Mouse (Mus musculus) intestine, embryonic 16.5 days (tissue): ENCODE data around the gene Trip6. TPM values are rescaled to one million over a fixed set of nuclear protein-coding genes. Genes with fewer than 3 reads are reported as not detected.

Experiments
- ATAC-seq: fragments of 200-750 bp; cut with Nextera tagmentation; 2 replicates; pipeline ENCODE4 v1.8.0; 2017; ENCODE audit warnings: moderate TSS enrichment, moderate library complexity
- H3K27ac ChIP-seq: fragments of 300-500 bp; sonication (generic); 2 replicates; pipeline ENCODE4 v1.5.1; 2014; ENCODE audit warnings: mild to moderate bottlenecking, low read length
- H3K27me3 ChIP-seq: fragments of 300-500 bp; sonication (generic); replicated peaks from 2 replicates; pipeline ENCODE4 v1.6.1; 2014; ENCODE audit warnings: low read length, control low read depth, mixed read lengths; ENCODE audit not compliant: control insufficient read depth, insufficient read depth
- H3K36me3 ChIP-seq: fragments of 300-500 bp; sonication (generic); 2 replicates; pipeline ENCODE4 v1.6.1; 2014; ENCODE audit warnings: low read length, control low read depth; ENCODE audit not compliant: control insufficient read depth, insufficient read depth
- H3K4me1 ChIP-seq: fragments of 300-500 bp; sonication (generic); 2 replicates; pipeline ENCODE4 v1.6.1; 2014; ENCODE audit warnings: low read length, control low read depth, mixed read lengths; ENCODE audit not compliant: control insufficient read depth, insufficient read depth
- H3K4me2 ChIP-seq: fragments of 300-500 bp; sonication (generic); 2 replicates; pipeline ENCODE4 v1.6.1; 2014; ENCODE audit warnings: low read depth, low read length, control low read depth
- H3K4me3 ChIP-seq: fragments of 300-500 bp; sonication (generic); 2 replicates; pipeline ENCODE4 v1.5.1; 2014; ENCODE audit warnings: mild to moderate bottlenecking, low read length
- H3K9ac ChIP-seq: fragments of 300-500 bp; sonication (generic); 2 replicates; pipeline ENCODE4 v1.6.1; 2014; ENCODE audit warnings: low read depth, low read length
- H3K9me3 ChIP-seq: fragments of 300-500 bp; sonication (generic); 2 replicates; pipeline ENCODE4 v1.6.1; 2016; ENCODE audit warnings: low read length, control low read depth; ENCODE audit not compliant: control insufficient read depth
- WGBS: fragments of 180-500 bp; shearing (Covaris S2); extraction: QIAGEN DNeasy Blood & Tissue Kit; methylation state at CpG from one replicate; pipeline ENCODE4 v1.1.7; 2014; 5-methylcytosine and 5-hydroxymethylcytosine counted together
- polyA plus RNA-seq: library from polyadenylated mRNA; unstranded; fragments of >200 nt; fragmentation: Nextera tagmentation; extraction: Ambion mirVana; gene quantifications from 2 replicates; pipeline ENCODE4 v1.2.1, GENCODE M21; 2015

The Trip6 gene
- polyA plus RNA-seq, 1 experiment from 2014 or later: 68.0 TPM

GRCm38 (mm10) chr5:137339290-137339979 lies 25.2 kb upstream of the Trip6 start:
- Histone ChIP-seq H3K4me1 (peaks cover 32% of the 10 kb centered on the region), H3K4me3 (peak overlapping the region; percentile 47), H3K27me3 (no peaks in the 10 kb centered on the region), H3K9me3 (no peaks in the 10 kb centered on the region), H3K9ac (peak overlapping the region; percentile 73), H3K36me3 (no peaks in the 10 kb centered on the region), H3K4me2 (peak overlapping the region; percentile 90), H3K27ac (peak overlapping the region; percentile 90)
- 12% methylated on average over 22 of the region's 22 CpGs for WGBS
- ATAC-seq: peak; percentile 35

GRCm38 (mm10) chr5:137338663-137339289 lies 24.6 kb upstream of the Trip6 start:
- peak overlapping the region; percentile 90 for H3K27ac ChIP-seq
- H3K9me3 ChIP-seq: no peaks in the 10 kb centered on the region
- peaks cover 32% of the 10 kb centered on the region for H3K4me1 ChIP-seq
- WGBS: 2% methylated on average over 11 of the region's 11 CpGs
- H3K36me3 ChIP-seq: no peaks in the 10 kb centered on the region
- peak; percentile 14 for ATAC-seq
- H3K9ac ChIP-seq: peak overlapping the region; percentile 73
- H3K27me3 ChIP-seq: no peaks in the 10 kb centered on the region
- peak overlapping the region; percentile 90 for H3K4me2 ChIP-seq
- H3K4me3 ChIP-seq: peak overlapping the region; percentile 47

DNA sequence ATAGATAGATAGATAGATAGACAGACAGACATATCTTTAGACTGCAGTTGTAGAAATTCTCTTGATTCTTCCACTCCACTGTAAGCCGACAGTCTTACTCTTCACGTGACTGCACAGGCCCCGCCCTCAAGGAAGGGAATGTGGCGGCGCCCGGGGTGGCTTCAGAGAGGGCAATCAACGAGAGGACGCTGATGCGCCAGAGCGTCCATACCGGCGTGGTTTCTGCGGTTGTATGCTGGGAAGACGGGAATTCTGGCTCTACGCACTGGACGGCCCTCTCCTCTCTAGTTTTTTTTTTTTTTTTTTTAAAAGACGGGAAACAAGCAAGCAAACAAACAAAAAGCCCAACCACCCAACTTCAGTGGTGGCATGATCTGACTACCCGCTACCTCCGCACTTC lies 24.1 kb upstream of the Trip6 start:
- under 1% methylated on average over 19 of the region's 19 CpGs for WGBS
- H3K4me2 ChIP-seq: peak overlapping the region; percentile 90
- H3K4me3 ChIP-seq: peak overlapping the region; percentile 47
- peak overlapping the region; percentile 73 for H3K9ac ChIP-seq
- H3K4me1 ChIP-seq: peaks cover 32% of the 10 kb centered on the region
- no peaks in the 10 kb centered on the region for H3K36me3 ChIP-seq
- H3K9me3 ChIP-seq: no peaks in the 10 kb centered on the region
- H3K27ac ChIP-seq: peak overlapping the region; percentile 90
- H3K27me3 ChIP-seq: no peaks in the 10 kb centered on the region
- peak; percentile 75 for ATAC-seq

DNA sequence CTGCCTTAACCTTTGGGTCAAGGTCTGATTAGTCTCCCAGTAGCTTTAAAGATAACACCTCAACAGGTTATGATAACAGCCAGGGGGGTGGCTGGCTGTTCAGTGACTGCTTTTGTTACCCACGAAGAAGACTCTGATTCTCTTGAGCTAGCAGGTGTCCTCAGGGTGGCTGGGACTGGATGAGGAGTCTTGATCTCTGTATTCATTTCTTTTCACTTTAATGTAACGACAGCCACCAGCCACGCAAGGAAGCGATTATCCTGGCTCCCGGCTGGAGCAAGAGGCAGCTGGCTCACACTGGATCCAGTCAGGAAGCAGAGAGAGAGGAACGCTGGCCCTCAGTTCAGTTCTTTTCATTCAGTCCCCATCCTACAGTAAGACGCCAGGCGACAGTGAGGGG lies 23.0 kb upstream of the Trip6 start:
- peaks cover 35% of the 10 kb centered on the region for H3K4me1 ChIP-seq
- no peaks in the 10 kb centered on the region for H3K9me3 ChIP-seq
- 44% methylated on average over 8 of the region's 8 CpGs for WGBS
- peak overlapping the region; percentile 51 for H3K9ac ChIP-seq
- H3K4me2 ChIP-seq: peak overlapping the region; percentile 90
- no peak overlapping the region for H3K4me3 ChIP-seq
- no peaks in the 10 kb centered on the region for H3K36me3 ChIP-seq
- ATAC-seq: no peak
- no peaks in the 10 kb centered on the region for H3K27me3 ChIP-seq
- H3K27ac ChIP-seq: peak overlapping the region; percentile 90

DNA sequence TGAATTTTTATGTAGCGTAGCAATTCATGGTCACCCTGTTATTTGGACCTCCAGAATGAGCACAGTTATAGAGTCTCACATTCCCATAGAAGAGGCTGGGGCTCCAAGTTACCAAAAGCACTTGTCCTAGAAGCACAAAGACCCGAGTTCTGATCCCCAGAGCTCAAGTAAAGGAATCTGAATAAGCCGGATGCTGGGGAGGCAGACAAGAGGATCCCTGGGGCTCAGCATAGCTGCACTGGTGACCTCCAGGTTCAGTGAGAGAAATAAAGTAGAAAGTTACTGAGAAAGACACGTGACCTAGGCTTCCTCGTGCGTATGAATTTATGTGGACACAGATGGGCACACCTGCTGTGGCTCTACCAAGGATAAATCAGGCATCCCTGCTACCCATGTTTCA lies 20.9 kb upstream of the Trip6 start:
- Histone ChIP-seq H3K27ac (no peak overlapping the region), H3K4me2 (no peak overlapping the region; the same call in 1 of the 2 replicates), H3K36me3 (no peaks in the 10 kb centered on the region), H3K9ac (no peak overlapping the region), H3K9me3 (no peaks in the 10 kb centered on the region), H3K4me3 (no peak overlapping the region), H3K4me1 (peaks cover 37% of the 10 kb centered on the region), H3K27me3 (no peaks in the 10 kb centered on the region)
- 74% methylated on average over 6 of the region's 6 CpGs for WGBS
- ATAC-seq: no peak

DNA sequence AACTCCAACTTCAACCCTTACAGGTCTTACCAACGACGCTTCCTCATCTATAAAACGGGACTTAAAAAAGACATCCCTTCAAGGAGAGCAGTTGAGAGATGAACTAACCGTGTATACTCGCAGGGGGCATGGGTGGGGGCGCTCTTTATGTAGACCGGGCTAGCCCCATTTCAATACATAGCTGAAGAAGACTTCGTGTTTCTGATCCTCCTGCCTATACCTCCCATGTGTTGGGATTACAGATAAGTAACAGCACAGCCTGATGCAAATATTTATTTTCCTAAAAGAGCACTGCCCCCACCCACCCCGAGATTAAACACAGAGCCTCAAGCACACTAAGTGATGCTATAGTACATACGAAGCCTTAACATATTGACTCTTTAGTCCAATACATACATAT lies 20.1 kb upstream of the Trip6 start:
- no peaks in the 10 kb centered on the region for H3K27me3 ChIP-seq
- H3K4me2 ChIP-seq: peak overlapping the region; percentile 80
- no peaks in the 10 kb centered on the region for H3K36me3 ChIP-seq
- no peaks in the 10 kb centered on the region for H3K9me3 ChIP-seq
- H3K4me3 ChIP-seq: peak overlapping the region; percentile 73
- ATAC-seq: no peak
- 40% methylated on average over 10 of the region's 10 CpGs for WGBS
- H3K4me1 ChIP-seq: peaks cover 30% of the 10 kb centered on the region
- H3K27ac ChIP-seq: peak overlapping the region; percentile 69
- peak overlapping the region; percentile 49; the same call in 1 of the 2 replicates for H3K9ac ChIP-seq

DNA sequence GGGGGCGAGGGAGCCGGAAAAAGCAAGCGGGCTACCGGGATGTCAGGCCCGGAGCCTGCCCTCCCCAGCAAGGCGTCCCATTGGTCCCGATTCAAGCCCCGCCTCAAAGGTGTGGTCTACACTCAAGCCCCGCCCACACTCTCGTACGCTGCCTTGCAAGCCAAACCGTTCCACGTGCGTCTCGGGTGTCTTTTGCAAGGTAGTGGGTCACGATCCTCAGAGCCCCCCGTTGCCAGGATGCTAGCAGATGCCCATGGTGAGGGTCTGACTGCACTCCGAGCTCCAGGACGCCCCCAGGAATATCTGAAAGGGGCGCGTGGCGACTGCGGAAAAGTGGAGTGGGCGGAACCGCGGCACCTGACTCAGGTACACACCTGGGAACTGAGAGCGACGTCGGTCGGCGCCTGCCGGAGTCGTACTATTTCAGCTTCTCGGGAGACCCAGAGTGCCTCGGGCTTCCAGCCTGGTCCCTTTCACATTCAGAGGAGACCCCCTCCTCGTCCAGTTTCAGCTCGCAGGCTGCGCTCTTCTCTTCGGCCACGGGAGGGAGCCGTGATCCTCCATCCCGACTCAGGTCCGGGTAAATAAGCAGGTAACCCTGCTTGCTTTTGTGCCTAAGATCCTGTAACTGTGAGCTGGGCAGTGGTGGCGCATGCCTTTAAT lies 19.4 kb upstream of the Trip6 start, which contains the start of gene Slc12a9:
Gene Slc12a9 (minus strand): TSS at position 86 of the 663 bp plus-strand sequence.
- ATAC-seq: peak; percentile 88
- WGBS: under 1% methylated on average over 44 of the region's 44 CpGs
- Histone ChIP-seq H3K27ac (peak within 1 kb of the TSS; percentile 69), H3K36me3 (no peaks in the 10 kb centered on the region), H3K9ac (peak within 1 kb of the TSS; percentile 81), H3K4me1 (peaks cover 26% of the 10 kb centered on the region), H3K4me2 (peak within 1 kb of the TSS; percentile 80), H3K9me3 (no peaks in the 10 kb centered on the region), H3K27me3 (no peaks in the 10 kb centered on the region), H3K4me3 (peak within 1 kb of the TSS; percentile 73)

- H3K4me3 ChIP-seq: peak overlapping the region; percentile 73
- H3K27ac ChIP-seq: peak overlapping the region; percentile 69; the same call in 1 of the 2 replicates
- no peaks in the 10 kb centered on the region for H3K36me3 ChIP-seq
- no peak for ATAC-seq
- H3K9ac ChIP-seq: peak overlapping the region; percentile 81
- WGBS: 17% methylated on average over 15 of the region's 15 CpGs
- H3K27me3 ChIP-seq: no peaks in the 10 kb centered on the region
- peak overlapping the region; percentile 80 for H3K4me2 ChIP-seq
- H3K9me3 ChIP-seq: no peaks in the 10 kb centered on the region
- H3K4me1 ChIP-seq: peaks cover 26% of the 10 kb centered on the region
Observed at GRCm38 (mm10) chr5:137332857-137333511, 18.8 kb upstream of the Trip6 start.

DNA sequence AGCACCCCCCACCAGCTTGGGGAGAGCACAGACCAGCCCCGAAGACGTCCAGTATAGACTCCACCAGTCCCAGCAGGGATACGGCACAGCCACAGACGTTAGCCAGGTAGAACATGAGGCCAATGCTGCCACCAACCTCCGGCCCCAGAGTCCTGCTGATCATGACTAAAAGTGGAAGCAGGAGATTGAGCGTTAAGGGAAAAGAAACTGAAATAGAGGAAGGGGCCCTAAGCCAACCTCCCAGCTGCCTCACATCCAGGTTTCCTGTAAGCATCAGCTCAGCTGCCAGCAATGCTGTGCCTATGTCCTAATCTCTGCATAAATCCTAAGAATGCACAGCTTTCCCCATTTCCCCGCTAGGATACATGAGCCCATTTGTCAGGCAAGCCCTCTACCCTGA lies 16.7 kb upstream of the Trip6 start:
- peaks cover 16% of the 10 kb centered on the region for H3K4me1 ChIP-seq
- no peak overlapping the region for H3K4me3 ChIP-seq
- no peaks in the 10 kb centered on the region for H3K9me3 ChIP-seq
- WGBS: 86% methylated on average over 7 of the region's 7 CpGs
- H3K27ac ChIP-seq: no peak overlapping the region
- no peak overlapping the region for H3K4me2 ChIP-seq
- no peak overlapping the region for H3K9ac ChIP-seq
- no peaks in the 10 kb centered on the region for H3K36me3 ChIP-seq
- ATAC-seq: no peak
- no peaks in the 10 kb centered on the region for H3K27me3 ChIP-seq
